Mouse (Mus musculus) erythroblast, embryonic 14.5 days (primary cell): Measurements from ENCODE around the gene Gba. TPM values are rescaled to one million over a fixed set of nuclear protein-coding genes. Genes with fewer than 3 reads are reported as not detected.
A peak's percentile ranks its signal among the peaks of the same experiment; 100 is the strongest.

ENCODE experiments used
- H3K27me3 ChIP-seq: 2 replicates; pipeline ENCODE4 v1.6.1; 2012; ENCODE audit warnings: inconsistent platforms; ENCODE audit not compliant: control insufficient read depth
- H3K36me3 ChIP-seq: 2 replicates; pipeline ENCODE4 v1.6.1; 2012; ENCODE audit warnings: mild to moderate bottlenecking, inconsistent platforms; ENCODE audit not compliant: control insufficient read depth
- H3K4me1 ChIP-seq: 2 replicates; pipeline ENCODE4 v1.6.1; 2012; ENCODE audit warnings: inconsistent platforms; ENCODE audit not compliant: control insufficient read depth
- H3K4me3 ChIP-seq: replicated peaks from 2 replicates; pipeline ENCODE3; 2012; ENCODE audit warnings: moderate library complexity, mild to moderate bottlenecking, inconsistent platforms
- H3K9me3 ChIP-seq: 2 replicates; pipeline ENCODE4 v1.6.1; 2012; ENCODE audit warnings: low read length, inconsistent platforms, mixed read lengths; ENCODE audit not compliant: control insufficient read depth
- GATA1 ChIP-seq: IDR thresholded peaks from 2 replicates; pipeline ENCODE4 v1.6.1; 2012; ENCODE audit warnings: low read length, inconsistent platforms, mixed read lengths
- TAL1 ChIP-seq: IDR thresholded peaks from 3 replicates; pipeline ENCODE4 v1.6.1; 2012; ENCODE audit warnings: low read length, inconsistent platforms, mixed read lengths
- polyA plus RNA-seq: library from polyadenylated mRNA; stranded (reverse); fragments of >175 nt; gene quantifications from 2 replicates; pipeline ENCODE4 v1.2.3, GENCODE M21; 2012

Gba gene
- polyA plus RNA-seq, 1 experiment, result 0.57 TPM

DNA sequence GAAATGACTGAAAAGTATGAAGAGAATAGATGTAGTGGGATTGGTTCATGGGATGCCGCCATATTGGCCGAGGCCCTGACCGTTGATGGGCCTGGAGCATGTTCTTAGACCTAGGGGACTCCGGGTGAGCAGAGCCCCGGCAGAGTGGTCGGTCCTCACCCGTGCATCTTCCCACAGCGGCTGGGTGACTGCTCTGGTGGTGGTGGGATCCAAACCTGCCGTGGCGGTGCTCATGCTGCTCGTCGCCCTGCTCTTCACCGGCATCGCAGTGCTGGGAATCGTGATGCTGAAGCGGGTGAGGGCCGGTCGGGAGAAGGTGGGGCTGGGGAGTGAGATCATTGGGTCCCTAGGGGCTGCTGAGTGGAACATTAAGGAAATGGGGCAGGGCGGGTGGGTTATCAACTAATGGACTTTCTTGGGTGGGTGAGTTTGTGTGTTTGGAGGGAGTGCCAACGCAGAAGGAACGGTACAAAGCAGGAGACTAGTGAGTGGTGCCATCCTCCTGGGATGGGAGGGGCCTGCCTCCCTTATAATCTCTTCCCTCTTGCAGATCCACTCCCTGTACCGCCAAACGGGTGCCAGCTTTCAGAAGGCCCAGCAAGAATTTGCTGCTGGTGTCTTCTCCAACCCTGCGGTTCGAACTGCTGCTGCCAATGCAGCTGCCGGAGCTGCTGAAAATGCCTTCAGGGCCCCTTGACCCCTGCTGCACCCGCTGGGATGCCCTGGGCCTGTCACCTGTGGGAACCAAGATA is 20.8 kb upstream of the Gba start:
- no peak overlapping the region for H3K4me3 ChIP-seq
- H3K9me3 ChIP-seq, result no peaks in the 10 kb centered on the region
- peaks cover 47% of the 10 kb centered on the region for H3K36me3 ChIP-seq
- no peaks in the 10 kb centered on the region for H3K27me3 ChIP-seq
- H3K4me1 ChIP-seq, result peaks cover 57% of the 10 kb centered on the region
- no peak for TF ChIP-seq TAL1

DNA sequence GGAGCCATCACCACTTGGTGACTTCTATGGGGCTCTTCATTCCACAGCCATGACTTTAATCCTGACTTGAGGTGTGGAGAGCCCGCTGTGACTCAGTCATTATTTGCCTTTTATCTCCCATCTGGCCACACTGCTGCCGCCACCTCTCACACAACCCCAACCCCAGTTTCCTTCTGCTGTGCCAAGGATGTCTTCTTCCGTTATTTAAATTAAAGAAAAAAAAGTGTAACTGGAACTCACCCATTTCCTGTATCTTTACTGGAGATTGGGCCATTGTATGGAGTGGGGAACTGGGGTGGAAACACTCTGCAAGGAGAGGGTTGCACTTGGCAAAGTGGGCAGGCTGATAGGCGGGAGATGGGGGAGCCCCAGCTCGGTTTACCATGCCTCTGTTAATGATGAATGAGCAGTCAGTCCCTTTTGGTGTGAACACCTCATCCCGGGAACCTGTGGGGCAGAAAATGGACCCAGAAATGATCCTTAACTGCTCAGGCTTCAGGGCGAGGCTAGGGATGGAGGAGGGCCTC is 20.1 kb upstream of the Gba start:
- H3K4me1 ChIP-seq, result peaks cover 56% of the 10 kb centered on the region
- no peaks in the 10 kb centered on the region for H3K27me3 ChIP-seq
- TF ChIP-seq TAL1 (no peak), GATA1 (no peak)
- peaks cover 47% of the 10 kb centered on the region for H3K36me3 ChIP-seq
- H3K9me3 ChIP-seq, result no peaks in the 10 kb centered on the region
- peak overlapping the region; percentile 65 for H3K4me3 ChIP-seq

DNA sequence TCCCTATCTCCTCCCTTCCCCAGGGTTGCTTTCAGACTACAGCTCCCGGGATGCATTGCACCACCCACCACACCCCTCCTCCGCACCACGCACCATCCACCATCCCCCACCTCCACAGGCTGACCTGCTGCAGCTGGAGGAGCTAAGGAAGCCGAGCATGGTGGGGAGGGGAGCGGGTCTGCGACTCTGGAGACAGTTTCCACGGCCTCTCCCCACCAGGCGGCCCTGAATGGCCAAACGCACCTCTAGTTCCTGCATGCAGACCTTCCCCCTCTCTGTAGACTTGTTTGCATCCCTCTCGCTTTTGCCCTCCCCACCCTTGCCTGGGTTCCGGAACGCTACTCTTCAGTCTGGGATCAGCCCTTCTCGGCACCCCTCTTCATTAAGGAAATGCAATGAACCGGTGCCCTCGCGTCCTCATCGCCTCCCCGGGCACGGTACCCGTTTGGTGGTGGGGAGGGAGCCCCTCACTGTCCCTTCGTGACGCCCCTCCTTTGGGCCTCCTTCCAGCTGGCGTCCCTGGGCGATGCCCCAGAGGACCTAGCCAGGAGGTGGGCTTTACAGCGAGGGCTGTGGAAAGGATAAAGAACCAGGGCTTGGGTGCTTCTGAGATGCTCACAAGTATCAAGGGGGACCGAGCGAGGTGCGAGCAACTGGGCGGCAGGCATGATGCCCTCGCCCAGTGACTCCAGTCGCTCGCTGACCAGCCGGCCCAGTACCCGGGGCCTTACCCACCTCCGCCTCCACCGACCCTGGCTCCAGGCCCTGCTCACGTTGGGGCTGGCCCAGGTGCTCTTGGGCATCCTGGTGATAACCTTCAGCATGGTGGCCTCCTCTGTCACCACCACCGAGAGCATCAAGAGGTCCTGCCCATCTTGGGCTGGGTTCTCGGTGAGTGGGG is 19.4 kb upstream of the Gba start, which contains the start of gene Fam189b:
Gene Fam189b (plus strand): TSS at position 86 of the 901 bp plus-strand sequence.
- Histone ChIP-seq H3K4me1 (peaks cover 49% of the 10 kb centered on the region), H3K36me3 (peaks cover 46% of the 10 kb centered on the region)

DNA sequence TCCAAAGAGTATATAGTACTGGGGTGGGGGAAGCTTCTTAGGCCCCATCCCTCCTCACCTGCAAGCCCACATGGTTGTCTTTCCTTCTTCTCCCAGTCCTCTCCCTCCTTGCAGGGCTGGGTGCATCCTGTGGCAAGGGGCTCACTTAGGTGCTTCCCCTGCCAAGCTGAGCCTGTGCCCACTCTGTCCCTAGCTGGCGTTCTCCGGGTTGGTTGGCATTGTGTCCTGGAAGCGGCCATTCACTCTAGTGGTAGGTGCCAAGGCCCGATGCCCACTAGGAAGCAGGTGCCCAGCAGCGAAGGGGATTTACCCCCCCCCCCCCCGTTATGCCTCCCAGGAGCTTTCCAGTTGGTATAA is 18.8 kb upstream of the Gba start:
- no peak for TF ChIP-seq GATA1
- no peak for TF ChIP-seq TAL1
- H3K9me3 ChIP-seq, result no peaks in the 10 kb centered on the region
- H3K27me3 ChIP-seq, result peaks cover 8% of the 10 kb centered on the region; the same call in 1 of the 2 replicates
- peaks cover 40% of the 10 kb centered on the region for H3K36me3 ChIP-seq
- H3K4me1 ChIP-seq, result peaks cover 43% of the 10 kb centered on the region
- peak overlapping the region; percentile 65 for H3K4me3 ChIP-seq

More for the DNA sequence above, 19.4 kb upstream of the Gba start, which contains the start of gene Fam189b:
- Histone ChIP-seq H3K9me3 (no peaks in the 10 kb centered on the region), H3K4me3 (peak within 1 kb of the TSS; percentile 65), H3K27me3 (peaks cover 2% of the 10 kb centered on the region; the same call in 1 of the 2 replicates)
- TF ChIP-seq GATA1 (no peak), TAL1 (no peak)

GRCm38 (mm10) chr3:89187197-89187596 is 15.5 kb upstream of the Gba start:
- peaks cover 21% of the 10 kb centered on the region for H3K27me3 ChIP-seq
- peaks cover 7% of the 10 kb centered on the region for H3K36me3 ChIP-seq
- peaks cover 29% of the 10 kb centered on the region for H3K4me1 ChIP-seq
- H3K4me3 ChIP-seq, result no peak overlapping the region
- no peak for TF ChIP-seq GATA1
- TF ChIP-seq TAL1, result no peak
- no peaks in the 10 kb centered on the region for H3K9me3 ChIP-seq

DNA sequence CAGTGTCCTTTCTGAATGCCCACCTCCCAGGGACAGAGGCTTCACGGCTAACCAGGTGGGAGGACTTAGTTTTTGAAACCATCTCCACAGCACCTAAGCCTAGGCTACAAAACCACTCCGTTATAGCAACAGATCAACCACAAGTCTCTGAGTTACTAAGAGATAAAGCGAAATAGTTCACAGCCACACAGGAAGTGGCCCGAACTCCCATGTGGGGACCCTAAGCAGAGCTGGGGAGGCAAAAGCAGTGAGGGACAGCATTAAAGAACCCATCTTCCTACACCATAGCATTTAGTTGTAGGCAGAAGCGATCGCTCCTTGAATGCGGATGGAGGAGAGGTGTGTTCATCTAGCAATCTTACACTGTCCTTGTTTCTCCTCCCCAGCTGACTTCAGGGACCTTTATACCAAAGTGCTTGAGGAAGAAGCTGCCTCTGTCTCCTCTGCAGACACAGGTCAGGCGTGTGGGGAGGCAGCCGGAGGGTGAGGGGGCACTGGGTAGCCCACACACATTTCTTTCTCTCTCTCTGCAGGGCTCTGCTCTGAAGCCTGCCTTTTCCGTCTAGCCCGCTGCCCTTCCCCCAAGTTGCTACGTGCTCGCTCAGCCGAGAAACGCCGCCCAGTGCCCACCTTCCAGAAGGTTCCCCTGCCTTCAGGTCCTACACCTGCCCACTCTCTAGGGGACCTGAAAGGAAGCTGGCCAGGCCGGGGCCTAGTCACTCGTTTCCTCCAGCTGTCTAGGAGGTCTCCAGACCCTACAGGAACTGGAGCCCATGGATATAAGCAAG is 14.8 kb upstream of the Gba start:
- TF ChIP-seq GATA1, result no peak
- H3K36me3 ChIP-seq, result peaks cover under 1% of the 10 kb centered on the region
- no peak overlapping the region for H3K4me3 ChIP-seq
- no peaks in the 10 kb centered on the region for H3K9me3 ChIP-seq
- H3K4me1 ChIP-seq, result peaks cover 22% of the 10 kb centered on the region
- H3K27me3 ChIP-seq, result peaks cover 21% of the 10 kb centered on the region

- Histone ChIP-seq H3K9me3 (no peaks in the 10 kb centered on the region), H3K36me3 (no peaks in the 10 kb centered on the region), H3K4me1 (peaks cover 16% of the 10 kb centered on the region), H3K4me3 (no peak overlapping the region), H3K27me3 (peaks cover 21% of the 10 kb centered on the region)
- TF ChIP-seq TAL1 (no peak), GATA1 (no peak)
Observed at GRCm38 (mm10) chr3:89188478-89188875, 14.3 kb upstream of the Gba start.

- Histone ChIP-seq H3K4me1 (peaks cover 13% of the 10 kb centered on the region), H3K36me3 (no peaks in the 10 kb centered on the region), H3K4me3 (no peak overlapping the region), H3K9me3 (no peaks in the 10 kb centered on the region), H3K27me3 (peaks cover 21% of the 10 kb centered on the region)
- no peak for TF ChIP-seq GATA1
Observed at GRCm38 (mm10) chr3:89190436-89190835, 12.3 kb upstream of the Gba start.
